Mouse (Mus musculus) bone marrow, adult 2 months (tissue): ENCODE measurements around the gene Prkra.

ENCODE experiments used
- CTCF ChIP-seq: fragments of 200-500 bp; IDR thresholded peaks from 2 replicates; pipeline ENCODE4 v1.5.1; 2011; ENCODE audit warnings: low read length, control low read depth; ENCODE audit not compliant: control insufficient read depth, insufficient read depth
- POLR2A ChIP-seq: fragments of 200-500 bp; IDR thresholded peaks from 2 replicates; pipeline ENCODE4 v1.6.1; 2011; ENCODE audit warnings: low read depth, mild to moderate bottlenecking, control low read depth, low read length, borderline replicate concordance; ENCODE audit not compliant: control insufficient read depth

DNA sequence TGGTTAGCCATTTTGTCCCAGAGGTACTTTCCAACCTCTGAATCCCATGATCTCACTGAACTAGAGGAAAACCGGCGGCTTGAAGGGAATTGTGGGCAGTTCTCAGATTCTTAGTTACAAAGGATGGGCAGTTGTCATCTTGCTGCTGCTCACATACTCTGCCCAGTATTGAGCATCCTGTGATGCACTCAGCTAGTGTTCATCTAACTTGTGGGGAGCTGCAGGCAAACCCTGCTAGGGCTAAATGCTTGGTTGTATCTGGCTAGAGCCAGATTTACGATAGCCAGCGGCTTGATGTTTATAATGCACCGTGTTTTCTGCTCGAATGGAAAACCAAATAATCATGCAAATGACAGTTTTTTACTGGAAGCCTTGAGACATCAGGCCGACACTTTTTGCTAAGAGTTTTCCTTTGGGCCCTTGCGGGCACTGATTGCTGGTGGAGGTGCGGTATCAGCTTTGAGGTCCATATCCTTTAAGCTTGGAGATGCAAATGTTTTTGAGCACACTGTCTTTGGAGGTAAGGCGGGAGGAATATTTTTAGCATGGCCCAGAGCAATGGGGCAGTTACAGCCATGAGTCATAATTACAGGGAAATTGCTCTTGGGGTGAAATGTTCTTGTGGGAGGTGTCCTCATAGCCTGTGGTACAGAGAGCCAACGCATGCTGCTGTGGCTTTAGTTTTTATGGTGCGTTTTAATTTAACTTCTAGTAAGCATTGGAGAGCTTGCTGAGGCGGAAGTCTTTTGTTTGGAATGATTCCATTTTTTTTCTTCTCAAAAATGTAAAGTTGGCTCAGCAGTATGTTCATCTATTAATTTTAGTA, 28.8 kb upstream of the Prkra start:
- TF ChIP-seq CTCF (no peak), POLR2A (no peak)
